Mouse (Mus musculus) hindbrain, embryonic 10.5 days (tissue): ENCODE results near the gene Avil. TPM values are rescaled to one million over a fixed set of nuclear protein-coding genes. Genes with fewer than 3 reads are reported as not detected.

Source experiments
- DNase-seq: peaks from one replicate; pipeline ENCODE4 v3.0.0-alpha.2; 2017; ENCODE audit warnings: low spot score
- H3K27ac ChIP-seq: fragments of 300-500 bp; sonication (generic); 2 replicates; pipeline ENCODE4 v1.5.1; 2016; ENCODE audit warnings: mild to moderate bottlenecking, moderate library complexity
- H3K27me3 ChIP-seq: fragments of 300-500 bp; sonication (generic); 2 replicates; pipeline ENCODE4 v1.6.1; 2016; ENCODE audit warnings: mild to moderate bottlenecking; ENCODE audit not compliant: poor library complexity, insufficient read depth, severe bottlenecking
- H3K36me3 ChIP-seq: fragments of 300-500 bp; sonication (generic); 2 replicates; pipeline ENCODE4 v1.6.1; 2016; ENCODE audit warnings: mild to moderate bottlenecking, moderate library complexity
- H3K4me1 ChIP-seq: fragments of 300-500 bp; sonication (generic); replicated peaks from 2 replicates; pipeline ENCODE4 v1.6.1; 2016; ENCODE audit warnings: mild to moderate bottlenecking
- H3K4me3 ChIP-seq: fragments of 300-500 bp; sonication (generic); 2 replicates; pipeline ENCODE4 v1.5.1; 2016; ENCODE audit warnings: mild to moderate bottlenecking, moderate library complexity
- H3K9me3 ChIP-seq: fragments of 300-500 bp; sonication (generic); 2 replicates; pipeline ENCODE4 v1.6.1; 2016; ENCODE audit warnings: mild to moderate bottlenecking, moderate library complexity
- WGBS: fragments of 180-500 bp; shearing (Covaris S2); methylation state at CpG from one replicate; pipeline ENCODE4 v1.1.7; 2016; 5-methylcytosine and 5-hydroxymethylcytosine counted together
- polyA plus RNA-seq: library from polyadenylated mRNA; unstranded; fragments of >200 nt; fragmentation: Nextera tagmentation; extraction: Ambion mirVana; gene quantifications from 2 replicates; pipeline ENCODE4 v1.2.1, GENCODE M21; 2016

The Avil gene
- polyA plus RNA-seq, 1 experiment from 2014 or later = 1.6 TPM

- DNase-seq = peak; percentile 66
- WGBS = under 1% methylated on average over 28 of the region's 28 CpGs
- H3K9me3 ChIP-seq = no peaks in the 10 kb centered on the region
- H3K27ac ChIP-seq = peak within 1 kb of the TSS; percentile 89
- peaks cover 28% of the 10 kb centered on the region for H3K36me3 ChIP-seq
- H3K4me1 ChIP-seq = peaks cover 24% of the 10 kb centered on the region
- peak within 1 kb of the TSS; percentile 83 for H3K4me3 ChIP-seq
- H3K27me3 ChIP-seq = peaks cover 18% of the 10 kb centered on the region
Measured at GRCm38 (mm10) chr10:127041274-127041766, 40.8 kb downstream of the Avil start, which contains the start of the genes Mettl1 and Eef1akmt3. Gene Mettl1 (plus strand): TSS chr10:127041414. Gene Eef1akmt3 (minus strand): TSS chr10:127041513.

- H3K27ac ChIP-seq = peak overlapping the region; percentile 89
- no peaks in the 10 kb centered on the region for H3K9me3 ChIP-seq
- peaks cover 24% of the 10 kb centered on the region for H3K4me1 ChIP-seq
- WGBS = under 1% methylated on average over 44 of the region's 44 CpGs
- peak; percentile 94 for DNase-seq
- peaks cover 21% of the 10 kb centered on the region for H3K27me3 ChIP-seq
- peak overlapping the region; percentile 83 for H3K4me3 ChIP-seq
- H3K36me3 ChIP-seq = peaks cover 31% of the 10 kb centered on the region
Measured at GRCm38 (mm10) chr10:127041774-127042338, 41.3 kb downstream of the Avil start.

GRCm38 (mm10) chr10:127042468-127043115, 42.1 kb downstream of the Avil start:
- Histone ChIP-seq H3K27ac (peak overlapping the region; percentile 89), H3K36me3 (peaks cover 31% of the 10 kb centered on the region), H3K4me1 (peaks cover 24% of the 10 kb centered on the region), H3K9me3 (no peaks in the 10 kb centered on the region), H3K27me3 (peaks cover 28% of the 10 kb centered on the region), H3K4me3 (peak overlapping the region; percentile 83)
- 22% methylated on average over 5 of the region's 5 CpGs for WGBS
- no peak for DNase-seq

- no peaks in the 10 kb centered on the region for H3K9me3 ChIP-seq
- 68% methylated on average over 6 of the region's 6 CpGs for WGBS
- peak overlapping the region; percentile 83; the same call in 1 of the 2 replicates for H3K4me3 ChIP-seq
- DNase-seq = no peak
- H3K36me3 ChIP-seq = peaks cover 31% of the 10 kb centered on the region
- peaks cover 25% of the 10 kb centered on the region for H3K4me1 ChIP-seq
- no peak overlapping the region for H3K27ac ChIP-seq
- H3K27me3 ChIP-seq = peaks cover 34% of the 10 kb centered on the region
Measured at GRCm38 (mm10) chr10:127043187-127043586, 42.7 kb downstream of the Avil start.

- H3K9me3 ChIP-seq = no peaks in the 10 kb centered on the region
- H3K27ac ChIP-seq = no peak within 1 kb of the TSS
- peaks cover 25% of the 10 kb centered on the region for H3K4me1 ChIP-seq
- H3K4me3 ChIP-seq = peak within 1 kb of the TSS; percentile 26
- 31% methylated on average over 5 of the region's 5 CpGs for WGBS
- peaks cover 31% of the 10 kb centered on the region for H3K36me3 ChIP-seq
- peaks cover 63% of the 10 kb centered on the region for H3K27me3 ChIP-seq
- DNase-seq = no peak
Measured at GRCm38 (mm10) chr10:127047954-127048353, 47.4 kb downstream of the Avil start, which contains the start of gene Cyp27b1. Gene Cyp27b1 (plus strand): TSS chr10:127048250.

- no peak overlapping the region for H3K27ac ChIP-seq
- peaks cover 20% of the 10 kb centered on the region for H3K4me1 ChIP-seq
- peaks cover 30% of the 10 kb centered on the region for H3K36me3 ChIP-seq
- H3K27me3 ChIP-seq = peaks cover 65% of the 10 kb centered on the region
- peak overlapping the region; percentile 26; the same call in 1 of the 2 replicates for H3K4me3 ChIP-seq
- no peak for DNase-seq
- WGBS = 5% methylated on average over 35 of the region's 35 CpGs
- H3K9me3 ChIP-seq = no peaks in the 10 kb centered on the region
Measured at GRCm38 (mm10) chr10:127048608-127049394, 48.3 kb downstream of the Avil start.

- DNase-seq = peak; percentile 15
- Histone ChIP-seq H3K27ac (no peak overlapping the region), H3K4me1 (peaks cover 20% of the 10 kb centered on the region), H3K27me3 (peaks cover 65% of the 10 kb centered on the region), H3K9me3 (no peaks in the 10 kb centered on the region), H3K4me3 (peak overlapping the region; percentile 26; the same call in 1 of the 2 replicates), H3K36me3 (peaks cover 33% of the 10 kb centered on the region)
- 3% methylated on average over 29 of the region's 29 CpGs for WGBS
Measured at GRCm38 (mm10) chr10:127049395-127050118, 49.0 kb downstream of the Avil start.

- DNase-seq = no peak
- Histone ChIP-seq H3K4me1 (peaks cover 20% of the 10 kb centered on the region), H3K27ac (no peak overlapping the region), H3K27me3 (peaks cover 65% of the 10 kb centered on the region), H3K9me3 (no peaks in the 10 kb centered on the region), H3K36me3 (peaks cover 33% of the 10 kb centered on the region), H3K4me3 (no peak overlapping the region)
- 19% methylated on average over 10 of the region's 10 CpGs for WGBS
Measured at GRCm38 (mm10) chr10:127050119-127050474, 49.6 kb downstream of the Avil start.

- Histone ChIP-seq H3K27me3 (peaks cover 47% of the 10 kb centered on the region), H3K36me3 (peaks cover 47% of the 10 kb centered on the region), H3K9me3 (no peaks in the 10 kb centered on the region), H3K4me3 (no peak overlapping the region), H3K27ac (no peak overlapping the region), H3K4me1 (peaks cover 33% of the 10 kb centered on the region)
- 75% methylated on average over 4 of the region's 4 CpGs for whole genome bisulfite sequencing
- peak; percentile 33 for DNase-seq
Measured at GRCm38 (mm10) chr10:127054646-127055045, 54.1 kb downstream of the Avil start.

- Histone ChIP-seq H3K4me3 (no peak overlapping the region), H3K4me1 (peaks cover 35% of the 10 kb centered on the region), H3K36me3 (peaks cover 47% of the 10 kb centered on the region), H3K9me3 (no peaks in the 10 kb centered on the region), H3K27ac (no peak overlapping the region), H3K27me3 (peaks cover 46% of the 10 kb centered on the region)
- WGBS = 88% methylated on average over 8 of the region's 8 CpGs
- no peak for DNase-seq
Measured at GRCm38 (mm10) chr10:127055406-127055805, 54.9 kb downstream of the Avil start.

- no peak overlapping the region for H3K27ac ChIP-seq
- H3K36me3 ChIP-seq = peaks cover 47% of the 10 kb centered on the region
- peaks cover 46% of the 10 kb centered on the region for H3K27me3 ChIP-seq
- DNase-seq = no peak
- no peak overlapping the region for H3K4me3 ChIP-seq
- H3K4me1 ChIP-seq = peaks cover 46% of the 10 kb centered on the region
- 91% methylated on average over 20 of the region's 20 CpGs for WGBS
- H3K9me3 ChIP-seq = no peaks in the 10 kb centered on the region
Measured at GRCm38 (mm10) chr10:127056490-127056889, 56.0 kb downstream of the Avil start.

- Histone ChIP-seq H3K27me3 (peaks cover 37% of the 10 kb centered on the region; the same call in 1 of the 2 replicates), H3K9me3 (no peaks in the 10 kb centered on the region), H3K4me1 (peaks cover 55% of the 10 kb centered on the region), H3K27ac (0 out of 2 replicates have a peak overlapping the region, but pooled peaks have one; percentile 97), H3K4me3 (peak overlapping the region; percentile 96), H3K36me3 (peaks cover 45% of the 10 kb centered on the region)
- 2% methylated on average over 9 of the region's 9 CpGs for WGBS
- DNase-seq = peak; percentile 85
Measured at GRCm38 (mm10) chr10:127058161-127058560, 57.7 kb downstream of the Avil start.
